Mouse (Mus musculus): ENCODE results near the gene Scamp4. TPM values are rescaled to one million over a fixed set of nuclear protein-coding genes. Genes with fewer than 3 reads are reported as not detected.
"Not testable (repeated sequence)": the region's sequence is repeated elsewhere in the genome, so short reads cannot be mapped to it uniquely, and the experiment has no call there.

Scamp4 gene
- polyA plus RNA-seq, 1 experiment from 2014 or later: 113 TPM

- H3K36me3 ChIP-seq (ENCODE audit: insufficient read depth, low read length): 0 out of 2 replicates have a peak, but pooled peaks cover 3% of the 10 kb centered on the region
- WGBS: 11% methylated on average over 2 of the region's 2 CpGs
- no peaks in the 10 kb centered on the region for H3K9me3 ChIP-seq (ENCODE audit: low read length)
- peak overlapping the region; percentile 85 for H3K27ac ChIP-seq (ENCODE audit: low read length)
- peak; percentile 91 for ATAC-seq (ENCODE audit: low FRiP score, low TSS enrichment)
- no peaks in the 10 kb centered on the region for H3K27me3 ChIP-seq (ENCODE audit: insufficient read depth, low read length)
- no peak overlapping the region for H3K4me3 ChIP-seq (ENCODE audit: low read length)
- H3K4me2 ChIP-seq (replicated peaks; ENCODE audit: low read depth, low read length): no peak overlapping the region
- H3K4me1 ChIP-seq (ENCODE audit: insufficient read depth, low read length): peaks cover 55% of the 10 kb centered on the region
- peak overlapping the region; percentile 5; the same call in 1 of the 2 replicates for H3K9ac ChIP-seq (replicated peaks; ENCODE audit: low read length)
Observed at GRCm38 (mm10) chr10:80627685-80628084, 25.0 kb downstream of the Scamp4 start.

- 79% methylated on average over 9 of the region's 9 CpGs for WGBS
- Histone ChIP-seq H3K4me3 (ENCODE audit: low read length) (no peak overlapping the region), H3K27me3 (ENCODE audit: insufficient read depth, low read length) (no peaks in the 10 kb centered on the region), H3K36me3 (ENCODE audit: insufficient read depth, low read length) (peaks cover 4% of the 10 kb centered on the region; the same call in 1 of the 2 replicates), H3K27ac (ENCODE audit: low read length) (no peak overlapping the region), H3K4me1 (ENCODE audit: insufficient read depth, low read length) (peaks cover 51% of the 10 kb centered on the region), H3K9ac (replicated peaks; ENCODE audit: low read length) (no peak overlapping the region), H3K9me3 (ENCODE audit: low read length) (no peaks in the 10 kb centered on the region), H3K4me2 (replicated peaks; ENCODE audit: low read depth, low read length) (no peak overlapping the region)
- ATAC-seq (ENCODE audit: low FRiP score, low TSS enrichment): no peak
Observed at GRCm38 (mm10) chr10:80628925-80629324, 26.3 kb downstream of the Scamp4 start.

GRCm38 (mm10) chr10:80635345-80635744, 32.7 kb downstream of the Scamp4 start:
- 74% methylated on average over 6 of the region's 6 CpGs for WGBS
- Histone ChIP-seq H3K36me3 (ENCODE audit: insufficient read depth, low read length) (peaks cover 65% of the 10 kb centered on the region), H3K27ac (ENCODE audit: low read length) (no peak overlapping the region), H3K27me3 (ENCODE audit: insufficient read depth, low read length) (no peaks in the 10 kb centered on the region), H3K4me3 (ENCODE audit: low read length) (no peak overlapping the region), H3K9me3 (ENCODE audit: low read length) (no peaks in the 10 kb centered on the region), H3K4me1 (ENCODE audit: insufficient read depth, low read length) (no peaks in the 10 kb centered on the region), H3K9ac (replicated peaks; ENCODE audit: low read length) (no peak overlapping the region), H3K4me2 (replicated peaks; ENCODE audit: low read depth, low read length) (no peak overlapping the region)
- ATAC-seq (ENCODE audit: low FRiP score, low TSS enrichment): no peak

- H3K27me3 ChIP-seq (ENCODE audit: insufficient read depth, low read length): no peaks in the 10 kb centered on the region
- H3K36me3 ChIP-seq (ENCODE audit: insufficient read depth, low read length): peaks cover 56% of the 10 kb centered on the region
Observed at GRCm38 (mm10) chr10:80646936-80647335, 44.3 kb downstream of the Scamp4 start.

GRCm38 (mm10) chr10:80649910-80650309, 47.2 kb downstream of the Scamp4 start:
- WGBS: 88% methylated on average over 6 of the region's 6 CpGs
- not testable (repeated sequence) for ATAC-seq (ENCODE audit: low FRiP score, low TSS enrichment); H3K27me3 ChIP-seq (ENCODE audit: insufficient read depth, low read length); H3K4me2 ChIP-seq (replicated peaks; ENCODE audit: low read depth, low read length); H3K4me1 ChIP-seq (ENCODE audit: insufficient read depth, low read length); H3K9me3 ChIP-seq (ENCODE audit: low read length); H3K9ac ChIP-seq (replicated peaks; ENCODE audit: low read length); H3K4me3 ChIP-seq (ENCODE audit: low read length); H3K27ac ChIP-seq (ENCODE audit: low read length)
- H3K36me3 ChIP-seq (ENCODE audit: insufficient read depth, low read length): peaks cover 30% of the 10 kb centered on the region

More at GRCm38 (mm10) chr10:80646936-80647335, 44.3 kb downstream of the Scamp4 start:
- ATAC-seq (ENCODE audit: low FRiP score, low TSS enrichment): no peak
- no peaks in the 10 kb centered on the region for H3K4me1 ChIP-seq (ENCODE audit: insufficient read depth, low read length)
- WGBS: 92% methylated on average over 10 of the region's 10 CpGs
- H3K4me2 ChIP-seq (replicated peaks; ENCODE audit: low read depth, low read length): no peak overlapping the region
- H3K9ac ChIP-seq (replicated peaks; ENCODE audit: low read length): no peak overlapping the region
- H3K27ac ChIP-seq (ENCODE audit: low read length): no peak overlapping the region
- H3K4me3 ChIP-seq (ENCODE audit: low read length): no peak overlapping the region
- no peaks in the 10 kb centered on the region for H3K9me3 ChIP-seq (ENCODE audit: low read length)

GRCm38 (mm10) chr10:80650392-80650791, 47.7 kb downstream of the Scamp4 start:
- 89% methylated on average over 10 of the region's 10 CpGs for WGBS
- Histone ChIP-seq H3K27me3 (ENCODE audit: insufficient read depth, low read length) (no peaks in the 10 kb centered on the region), H3K36me3 (ENCODE audit: insufficient read depth, low read length) (peaks cover 25% of the 10 kb centered on the region), H3K9me3 (ENCODE audit: low read length) (no peaks in the 10 kb centered on the region), H3K27ac (ENCODE audit: low read length) (no peak overlapping the region), H3K4me3 (ENCODE audit: low read length) (no peak overlapping the region), H3K4me1 (ENCODE audit: insufficient read depth, low read length) (peaks cover 13% of the 10 kb centered on the region), H3K9ac (replicated peaks; ENCODE audit: low read length) (no peak overlapping the region), H3K4me2 (replicated peaks; ENCODE audit: low read depth, low read length) (no peak overlapping the region)
- no peak for ATAC-seq (ENCODE audit: low FRiP score, low TSS enrichment)

GRCm38 (mm10) chr10:80653156-80653720, 50.6 kb downstream of the Scamp4 start:
- Histone ChIP-seq H3K9me3 (ENCODE audit: low read length) (no peaks in the 10 kb centered on the region), H3K9ac (replicated peaks; ENCODE audit: low read length) (no peak overlapping the region), H3K4me3 (ENCODE audit: low read length) (no peak overlapping the region), H3K27me3 (ENCODE audit: insufficient read depth, low read length) (no peaks in the 10 kb centered on the region), H3K27ac (ENCODE audit: low read length) (no peak overlapping the region), H3K4me1 (ENCODE audit: insufficient read depth, low read length) (peaks cover 29% of the 10 kb centered on the region), H3K36me3 (ENCODE audit: insufficient read depth, low read length) (0 out of 2 replicates have a peak, but pooled peaks cover 3% of the 10 kb centered on the region), H3K4me2 (replicated peaks; ENCODE audit: low read depth, low read length) (no peak overlapping the region)
- WGBS: 84% methylated on average over 6 of the region's 6 CpGs
- ATAC-seq (ENCODE audit: low FRiP score, low TSS enrichment): no peak

- no peak overlapping the region; the same call in 1 of the 2 replicates for H3K9ac ChIP-seq (replicated peaks; ENCODE audit: low read length)
- H3K9me3 ChIP-seq (ENCODE audit: low read length): no peaks in the 10 kb centered on the region
- H3K4me3 ChIP-seq (ENCODE audit: low read length): 0 out of 2 replicates have a peak overlapping the region, but pooled peaks have one; percentile 3
- no peaks in the 10 kb centered on the region for H3K36me3 ChIP-seq (ENCODE audit: insufficient read depth, low read length)
- peaks cover 34% of the 10 kb centered on the region for H3K4me1 ChIP-seq (ENCODE audit: insufficient read depth, low read length)
- WGBS: 79% methylated on average over 6 of the region's 6 CpGs
- H3K27ac ChIP-seq (ENCODE audit: low read length): no peak overlapping the region
- no peaks in the 10 kb centered on the region for H3K27me3 ChIP-seq (ENCODE audit: insufficient read depth, low read length)
- peak overlapping the region; percentile 96 for H3K4me2 ChIP-seq (replicated peaks; ENCODE audit: low read depth, low read length)
- ATAC-seq (ENCODE audit: low FRiP score, low TSS enrichment): no peak
Observed at GRCm38 (mm10) chr10:80654866-80655265, 52.2 kb downstream of the Scamp4 start.

GRCm38 (mm10) chr10:80655406-80656129, 52.9 kb downstream of the Scamp4 start:
- Histone ChIP-seq H3K27ac (ENCODE audit: low read length) (peak overlapping the region; percentile 56; the same call in 1 of the 2 replicates), H3K36me3 (ENCODE audit: insufficient read depth, low read length) (no peaks in the 10 kb centered on the region), H3K4me3 (ENCODE audit: low read length) (peak overlapping the region; percentile 91), H3K9me3 (ENCODE audit: low read length) (no peaks in the 10 kb centered on the region), H3K4me2 (replicated peaks; ENCODE audit: low read depth, low read length) (peak overlapping the region; percentile 96), H3K9ac (replicated peaks; ENCODE audit: low read length) (peak overlapping the region; percentile 95), H3K27me3 (ENCODE audit: insufficient read depth, low read length) (no peaks in the 10 kb centered on the region), H3K4me1 (ENCODE audit: insufficient read depth, low read length) (peaks cover 34% of the 10 kb centered on the region)
- 1% methylated on average over 12 of the region's 12 CpGs for WGBS
- peak; percentile 47 for ATAC-seq (ENCODE audit: low FRiP score, low TSS enrichment)
